Comparison of ENCODE assay signal across 19 mouse cellular contexts in genomic region chr5:122184858-122185257, GRCm38 (mm10). TPM values are rescaled to one million over a fixed set of nuclear protein-coding genes. Genes with fewer than 3 reads are reported as not detected.
"Had no signal": no experiment of that assay in that cellular context is flagged by ENCODE, and none has a peak within 500 bp of the region (broad histone marks: within the 10 kb centered on the region; RNA-seq: fewer than 3 reads in every experiment).

No protein-coding gene starts in this region.

RNA-seq across cellular contexts. Expression of gene Ccdc63, which starts 44.2 kb away (rescaled TPM):
- total RNA-seq: gastrocnemius, adult 18-20 months; gastrocnemius, adult 2 months; gastrocnemius, postnatal 10 days; gastrocnemius, postnatal 14 days; gastrocnemius, postnatal 25 days; gastrocnemius, postnatal 36 days; heart, adult 18-20 months had no signal
- polyA plus RNA-seq: embryonic facial prominence, embryonic 10.5 days; embryonic facial prominence, embryonic 11.5 days; embryonic facial prominence, embryonic 12.5 days; embryonic facial prominence, embryonic 13.5 days; erythroblast, embryonic 14.5 days; forebrain, embryonic 10.5 days; forebrain, embryonic 11.5 days; forebrain, embryonic 12.5 days; forebrain, embryonic 13.5 days; forebrain, embryonic 14.5 days; forebrain, embryonic 15.5 days; forebrain, embryonic 16.5 days had no signal
